8 mouse cellular contexts compared by ENCODE assay signal in genomic region chr14:55591331-55591891, GRCm38 (mm10). TPM values are rescaled to one million over a fixed set of nuclear protein-coding genes. Genes with fewer than 3 reads are reported as not detected.
DNase-seq lines count a peak whose midpoint lies in the region; ATAC-seq and TF ChIP-seq lines count a peak whose summit lies in the region.

TSS of gene Rnf31 (plus strand) at chr14:55591708.

- H3K36me3 ChIP-seq in forebrain, postnatal 0 days (ENCODE audit: insufficient read depth) = peaks cover 30% of the 10 kb centered on the region
- H3K36me3 ChIP-seq in lung, embryonic 15.5 days = peaks cover 28% of the 10 kb centered on the region

- H3K9me3 ChIP-seq in forebrain, postnatal 0 days (ENCODE audit: low read length) = no peaks in the 10 kb centered on the region
- H3K9me3 ChIP-seq in lung, embryonic 15.5 days = no peaks in the 10 kb centered on the region

- H3K4me3 ChIP-seq in cerebellum, adult 2 months (replicated peaks; ENCODE audit: insufficient read depth, low read depth, low read length) = peak within 1 kb of the TSS; percentile 89
- H3K4me3 ChIP-seq in forebrain, postnatal 0 days (ENCODE audit: low read depth, low read length) = peak within 1 kb of the TSS; percentile 80
- peak within 1 kb of the TSS; percentile 84 for H3K4me3 ChIP-seq in lung, embryonic 15.5 days

- H3K4me1 ChIP-seq in cerebellum, adult 2 months (ENCODE audit: control insufficient read depth, insufficient read depth, low read length) = no peaks in the 10 kb centered on the region
- H3K4me1 ChIP-seq in forebrain, postnatal 0 days (ENCODE audit: insufficient read depth) = peaks cover 19% of the 10 kb centered on the region
- peaks cover 25% of the 10 kb centered on the region for H3K4me1 ChIP-seq in lung, embryonic 15.5 days

- peak; percentile 94 for DNase-seq in MEL-GATA-1-ER (ENCODE audit: extremely low read depth, low read depth)
- DNase-seq in cerebellum, adult 2 months = peak; percentile 92 to 96
- peak; percentile 91 for DNase-seq in forebrain, postnatal 0 days
- DNase-seq in heart, postnatal 4 days = peak; percentile 95
- peak; percentile 94 for DNase-seq in layer of hippocampus, adult 8-10 months (ENCODE audit: low spot score in 2 of 2)
- peak; percentile 85 for DNase-seq in ovary, postnatal 14 days (ENCODE audit: low spot score)
- peak; percentile 88 for DNase-seq in thymus, postnatal 14 days

- H3K27ac ChIP-seq in cerebellum, adult 2 months (ENCODE audit: insufficient read depth, low read length) = peak within 1 kb of the TSS; percentile 70
- peak within 1 kb of the TSS; percentile 82 for H3K27ac ChIP-seq in forebrain, postnatal 0 days (ENCODE audit: low read depth, low read length)
- H3K27ac ChIP-seq in lung, embryonic 15.5 days = peak within 1 kb of the TSS; percentile 99

- H3K4me2 ChIP-seq in forebrain, postnatal 0 days (ENCODE audit: low read depth) = peak within 1 kb of the TSS; percentile 95
- peak within 1 kb of the TSS; percentile 93 for H3K4me2 ChIP-seq in lung, embryonic 15.5 days

- H3K27me3 ChIP-seq in cerebellum, adult 2 months (ENCODE audit: control insufficient read depth, insufficient read depth, low read length) = no peaks in the 10 kb centered on the region
- no peaks in the 10 kb centered on the region for H3K27me3 ChIP-seq in forebrain, postnatal 0 days (ENCODE audit: insufficient read depth, low read length)
- no peaks in the 10 kb centered on the region for H3K27me3 ChIP-seq in lung, embryonic 15.5 days

- ATAC-seq in forebrain, postnatal 0 days = peak; percentile 93
- ATAC-seq in lung, embryonic 15.5 days (ENCODE audit: borderline replicate concordance, extremely low read depth, low FRiP score, low TSS enrichment) = peak; percentile 90

- peak; percentile 72 for TF ChIP-seq POLR2A in cerebellum, adult 2 months (IDR thresholded peaks at IDR 0.05; ENCODE audit: borderline replicate concordance, insufficient read depth, low read length)

- peak within 1 kb of the TSS; percentile 57 for H3K9ac ChIP-seq in forebrain, postnatal 0 days
- H3K9ac ChIP-seq in lung, embryonic 15.5 days = peak within 1 kb of the TSS; percentile 80

- no peak for TF ChIP-seq CTCF in cerebellum, adult 2 months (IDR thresholded peaks at IDR 0.05; ENCODE audit: borderline replicate concordance, insufficient read depth, low read depth, low read length)
- no peak for TF ChIP-seq CTCF in forebrain, postnatal 0 days (IDR thresholded peaks at IDR 0.05; ENCODE audit: low read depth)

- under 1% methylated on average over 33 of the region's 33 CpGs for WGBS in cerebellum, adult 2 months
- WGBS in forebrain, postnatal 0 days = 1% methylated on average over 33 of the region's 33 CpGs
- WGBS in lung, embryonic 15.5 days = 0% methylated on average over 33 of the region's 33 CpGs

RNA-seq across cellular contexts. Expression of gene Rnf31, which starts in this region (rescaled TPM):
- polyA plus RNA-seq in cerebellum, adult 2 months (2012; rRNA removed) = 31.1 and 32.9 TPM in 2 replicates
- 13.5 and 24.2 TPM in 2 replicates for total RNA-seq in forebrain, postnatal 0 days (2014; rRNA removed)
- 17.0 and 18.9 TPM in 2 replicates for polyA plus RNA-seq in forebrain, postnatal 0 days (2015; fragmentation: Nextera tagmentation; extraction: Ambion mirVana)
- total RNA-seq in heart, postnatal 4 days (2021) = 10 to 100 TPM; 25.9 to 27.9 TPM
- total RNA-seq in layer of hippocampus, adult 8-10 months (2022) = 10 to 100 TPM; 36.5 to 56.0 (median 45.5) TPM
- 14.5 and 16.0 TPM in 2 replicates for polyA plus RNA-seq in lung, embryonic 15.5 days (2015; fragmentation: Nextera tagmentation; extraction: Ambion mirVana)

Comparison
In these comparisons a context has a peak if more than half of its experiments do, and no peak if none do; other contexts are left out.
1. Peak in every context shown above with its lines: DNase-seq, ATAC-seq, H3K4me3 ChIP-seq and H3K27ac ChIP-seq.